Mouse (Mus musculus): Measurements from ENCODE around the gene Copz1. TPM values are rescaled to one million over a fixed set of nuclear protein-coding genes. Genes with fewer than 3 reads are reported as not detected.
A peak's percentile ranks its signal among the peaks of the same experiment; 100 is the strongest.

The Copz1 gene
- polyA plus RNA-seq, 1 experiment = 129 TPM

- Histone ChIP-seq H3K4me1 (ENCODE audit: control insufficient read depth, insufficient read depth, low read length) (peaks cover 2% of the 10 kb centered on the region; the same call in 1 of the 2 replicates), H3K4me3 (ENCODE audit: insufficient read depth, low read length) (no peak overlapping the region), H3K27ac (ENCODE audit: insufficient read depth, low read depth, low read length) (no peak overlapping the region)
- TF ChIP-seq POLR2A (IDR thresholded peaks at IDR 0.05; ENCODE audit: borderline replicate concordance, low read depth, low read length) = no peak
- peak; percentile 96 for TF ChIP-seq CTCF (IDR thresholded peaks at IDR 0.05; ENCODE audit: low read depth, low read length)
Measured at GRCm38 (mm10) chr15:103250195-103250740, 22.2 kb upstream of the Copz1 start.

GRCm38 (mm10) chr15:103251595-103251994 lies 20.9 kb upstream of the Copz1 start:
- H3K27ac ChIP-seq (ENCODE audit: insufficient read depth, low read depth, low read length) = no peak overlapping the region
- TF ChIP-seq POLR2A (IDR thresholded peaks at IDR 0.05; ENCODE audit: borderline replicate concordance, low read depth, low read length) (no peak), CTCF (IDR thresholded peaks at IDR 0.05; ENCODE audit: low read depth, low read length) (no peak)
- no peak overlapping the region for H3K4me3 ChIP-seq (ENCODE audit: insufficient read depth, low read length)
- peaks cover 4% of the 10 kb centered on the region; the same call in 1 of the 2 replicates for H3K4me1 ChIP-seq (ENCODE audit: control insufficient read depth, insufficient read depth, low read length)

- no peak overlapping the region for H3K4me3 ChIP-seq (ENCODE audit: insufficient read depth, low read length)
- H3K27ac ChIP-seq (ENCODE audit: insufficient read depth, low read depth, low read length) = no peak overlapping the region
- TF ChIP-seq CTCF (IDR thresholded peaks at IDR 0.05; ENCODE audit: low read depth, low read length) (no peak), POLR2A (IDR thresholded peaks at IDR 0.05; ENCODE audit: borderline replicate concordance, low read depth, low read length) (no peak)
- H3K4me1 ChIP-seq (ENCODE audit: control insufficient read depth, insufficient read depth, low read length) = peaks cover 5% of the 10 kb centered on the region
Measured at GRCm38 (mm10) chr15:103252660-103253059, 19.9 kb upstream of the Copz1 start.

- Histone ChIP-seq H3K4me1 (ENCODE audit: control insufficient read depth, insufficient read depth, low read length) (peaks cover 10% of the 10 kb centered on the region), H3K4me3 (ENCODE audit: insufficient read depth, low read length) (no peak overlapping the region), H3K27ac (ENCODE audit: insufficient read depth, low read depth, low read length) (no peak overlapping the region)
- TF ChIP-seq CTCF (IDR thresholded peaks at IDR 0.05; ENCODE audit: low read depth, low read length) (no peak), POLR2A (IDR thresholded peaks at IDR 0.05; ENCODE audit: borderline replicate concordance, low read depth, low read length) (no peak)
Measured at GRCm38 (mm10) chr15:103253352-103253751, 19.2 kb upstream of the Copz1 start.

- peak overlapping the region; percentile 40 for H3K4me3 ChIP-seq (ENCODE audit: insufficient read depth, low read length)
- H3K27ac ChIP-seq (ENCODE audit: insufficient read depth, low read depth, low read length) = no peak overlapping the region
- TF ChIP-seq POLR2A (IDR thresholded peaks at IDR 0.05; ENCODE audit: borderline replicate concordance, low read depth, low read length) = no peak
- TF ChIP-seq CTCF (IDR thresholded peaks at IDR 0.05; ENCODE audit: low read depth, low read length) = no peak
- H3K4me1 ChIP-seq (ENCODE audit: control insufficient read depth, insufficient read depth, low read length) = peaks cover 16% of the 10 kb centered on the region
Measured at GRCm38 (mm10) chr15:103255169-103255568, 17.3 kb upstream of the Copz1 start.

GRCm38 (mm10) chr15:103256210-103256986 lies 16.1 kb upstream of the Copz1 start:
- TF ChIP-seq CTCF (IDR thresholded peaks at IDR 0.05; ENCODE audit: low read depth, low read length) (no peak), POLR2A (IDR thresholded peaks at IDR 0.05; ENCODE audit: borderline replicate concordance, low read depth, low read length) (no peak)
- Histone ChIP-seq H3K4me3 (ENCODE audit: insufficient read depth, low read length) (no peak overlapping the region), H3K4me1 (ENCODE audit: control insufficient read depth, insufficient read depth, low read length) (peaks cover 18% of the 10 kb centered on the region), H3K27ac (ENCODE audit: insufficient read depth, low read depth, low read length) (no peak overlapping the region)

GRCm38 (mm10) chr15:103257790-103258728 lies 14.5 kb upstream of the Copz1 start, which contains the start of gene Nfe2:
Gene Nfe2 (minus strand): TSS chr15:103258403.
- peak within 1 kb of the TSS; percentile 6 for H3K4me3 ChIP-seq (ENCODE audit: insufficient read depth, low read length)
- TF ChIP-seq CTCF (IDR thresholded peaks at IDR 0.05; ENCODE audit: low read depth, low read length) (no peak), POLR2A (IDR thresholded peaks at IDR 0.05; ENCODE audit: borderline replicate concordance, low read depth, low read length) (no peak)
- no peak within 1 kb of the TSS for H3K27ac ChIP-seq (ENCODE audit: insufficient read depth, low read depth, low read length)
- H3K4me1 ChIP-seq (ENCODE audit: control insufficient read depth, insufficient read depth, low read length) = peaks cover 18% of the 10 kb centered on the region

- TF ChIP-seq CTCF (IDR thresholded peaks at IDR 0.05; ENCODE audit: low read depth, low read length) (no peak), POLR2A (IDR thresholded peaks at IDR 0.05; ENCODE audit: borderline replicate concordance, low read depth, low read length) (no peak)
- no peak overlapping the region for H3K4me3 ChIP-seq (ENCODE audit: insufficient read depth, low read length)
- peaks cover 18% of the 10 kb centered on the region for H3K4me1 ChIP-seq (ENCODE audit: control insufficient read depth, insufficient read depth, low read length)
- no peak overlapping the region for H3K27ac ChIP-seq (ENCODE audit: insufficient read depth, low read depth, low read length)
Measured at GRCm38 (mm10) chr15:103259162-103259561, 13.4 kb upstream of the Copz1 start.

- Histone ChIP-seq H3K27ac (ENCODE audit: insufficient read depth, low read depth, low read length) (no peak overlapping the region), H3K4me1 (ENCODE audit: control insufficient read depth, insufficient read depth, low read length) (peaks cover 17% of the 10 kb centered on the region), H3K4me3 (ENCODE audit: insufficient read depth, low read length) (no peak overlapping the region)
- TF ChIP-seq POLR2A (IDR thresholded peaks at IDR 0.05; ENCODE audit: borderline replicate concordance, low read depth, low read length) (no peak), CTCF (IDR thresholded peaks at IDR 0.05; ENCODE audit: low read depth, low read length) (no peak)
Measured at GRCm38 (mm10) chr15:103259989-103260388, 12.5 kb upstream of the Copz1 start.

All from bone marrow macrophage, adult 2 months (primary cell).